Mouse (Mus musculus): ENCODE results near the gene Stim1.

DNA sequence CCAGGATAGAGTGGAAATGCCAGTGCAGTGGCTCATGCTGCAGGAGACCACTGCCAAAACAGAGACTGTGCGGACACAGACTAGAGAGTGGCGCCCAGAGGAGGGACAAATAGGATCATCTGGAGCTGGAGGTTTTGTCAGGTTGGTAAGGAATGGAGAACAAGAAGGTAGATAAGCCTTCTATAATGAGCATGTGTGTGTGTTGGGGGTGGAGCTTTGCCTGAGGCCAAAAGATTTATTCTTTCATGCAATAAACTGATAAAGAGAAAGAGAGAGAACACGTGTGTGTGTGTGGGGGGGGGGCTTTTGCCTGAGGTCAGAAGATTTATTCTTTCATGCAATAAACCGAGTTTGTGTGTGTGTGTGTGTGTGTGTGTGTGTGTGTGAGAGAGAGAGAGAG, 34.5 kb upstream of the Stim1 start:
- TF ChIP-seq ZC3H11A (IDR thresholded peaks at IDR 0.05; ENCODE audit: borderline replicate concordance, low read depth, low read length) (no peak), MAFK (IDR thresholded peaks at IDR 0.05; ENCODE audit: insufficient read depth, low read depth, low read length) (no peak)

Data from ES-E14 (cell line).